Comparison of ENCODE assay signal across 9 mouse cellular contexts in genomic region chr1:181615866-181616491, GRCm38 (mm10). TPM values are rescaled to one million over a fixed set of nuclear protein-coding genes. Genes with fewer than 3 reads are reported as not detected.
DNase-seq lines count a peak whose midpoint lies in the region; ATAC-seq and TF ChIP-seq lines count a peak whose summit lies in the region.
"Had no signal": no experiment of that assay in that cellular context is flagged by ENCODE, and none has a peak within 500 bp of the region (broad histone marks: within the 10 kb centered on the region; RNA-seq: fewer than 3 reads in every experiment).

No protein-coding gene starts in this region.

- no peak overlapping the region for H3K4me3 ChIP-seq in intestine, postnatal 0 days (ENCODE audit: low read depth, low read length)
- H3K4me3 ChIP-seq: heart, embryonic 13.5 days had no signal

- H3K9me3 ChIP-seq in intestine, postnatal 0 days (ENCODE audit: control insufficient read depth), result no peaks in the 10 kb centered on the region
- H3K9me3 ChIP-seq: heart, embryonic 13.5 days had no signal

- H3K36me3 ChIP-seq in intestine, postnatal 0 days (ENCODE audit: control insufficient read depth, insufficient read depth), result no peaks in the 10 kb centered on the region
- H3K36me3 ChIP-seq: heart, embryonic 13.5 days had no signal

- no peak overlapping the region for H3K4me2 ChIP-seq in intestine, postnatal 0 days (replicated peaks; ENCODE audit: low read depth)
- H3K4me2 ChIP-seq: heart, embryonic 13.5 days had no signal

- ATAC-seq in Patski, result no peak
- ATAC-seq in intestine, postnatal 0 days, result 0 out of 2 replicates have a peak, but pooled peaks have one; percentile 51

- peak; percentile 93 for TF ChIP-seq CTCF in Patski (IDR thresholded peaks at IDR 0.05)
- peak; percentile 95 for TF ChIP-seq CTCF in intestine, postnatal 0 days (IDR thresholded peaks at IDR 0.05; ENCODE audit: low read depth)

- H3K27me3 ChIP-seq in Patski, result peaks cover 36% of the 10 kb centered on the region
- H3K27me3 ChIP-seq in intestine, postnatal 0 days (replicated peaks; ENCODE audit: control insufficient read depth, insufficient read depth, low read length), result 0 out of 2 replicates have a peak, but pooled peaks cover 3% of the 10 kb centered on the region

- CTCF ChIA-PET in Patski (lab: Charles Lee), result interaction anchor here (1.6 kb wide), 1 partner anchor 343 kb away, joined by 5 read pairs; no protein-coding TSS in a partner anchor

- no peaks in the 10 kb centered on the region for H3K4me1 ChIP-seq in intestine, postnatal 0 days (replicated peaks; ENCODE audit: control insufficient read depth, insufficient read depth, low read length)
- H3K4me1 ChIP-seq: heart, embryonic 13.5 days had no signal

- H3K27ac ChIP-seq in intestine, postnatal 0 days (ENCODE audit: low read depth, low read length), result no peak overlapping the region
- H3K27ac ChIP-seq: heart, embryonic 13.5 days had no signal

- DNase-seq in 416B (ENCODE audit: low read depth), result peak; percentile 71
- DNase-seq in Patski (ENCODE audit: low read depth, low spot score), result peak; percentile 4
- peak; percentile 50 for DNase-seq in cerebellum, adult 9-11 months
- peak; percentile 23 to 90 for DNase-seq in frontal cortex, adult 2 months (ENCODE audit: extremely low spot score in 1 of 2, low spot score in 1 of 2)
- peak; percentile 45 to 67 for DNase-seq in left cerebral cortex, postnatal 36 days (ENCODE audit: low spot score in 2 of 2)
- peak; percentile 59 to 63 for DNase-seq in natural killer cell, adult 2 months (ENCODE audit: low spot score in 2 of 2)
- peak; percentile 73 for DNase-seq in testis, postnatal 10 days (ENCODE audit: low spot score)

- in situ Hi-C loops in Patski (cut with MboI; ENCODE audit: low pct_unique_long_range_greater_than_20kb), result loop anchor here (5.0 kb wide), 2 partner anchors 69 to 339 kb away; no protein-coding TSS in a partner anchor

- intact Hi-C loops in left cerebral cortex, postnatal 36 days (cut with DNase I), result loop anchor here (5.0 to 10.0 kb wide), 3 partner anchors 64 to 344 kb away; no protein-coding TSS in a partner anchor

- H3K9ac ChIP-seq in intestine, postnatal 0 days (ENCODE audit: low read depth, low read length), result no peak overlapping the region
- H3K9ac ChIP-seq: heart, embryonic 13.5 days had no signal

- POLR2A ChIA-PET in Patski (lab: Charles Lee), result interaction anchor here (0.5 kb wide), 1 partner anchor 345 kb away, joined by 3 read pairs; no protein-coding TSS in a partner anchor

- 42% methylated on average over 11 of the region's 11 CpGs for WGBS in intestine, postnatal 0 days

RNA-seq across cellular contexts. Expression of gene Dnah14, which starts 39.6 kb away (rescaled TPM):
- polyA plus RNA-seq in Patski (2021), result 0.40 TPM
- 1.3 and 2.6 TPM in 2 replicates for polyA plus RNA-seq in frontal cortex, adult 2 months (2012; rRNA removed)
- 1.1 and 1.2 TPM in 2 replicates for polyA plus RNA-seq in intestine, postnatal 0 days (2015; fragmentation: Nextera tagmentation; extraction: Ambion mirVana)
- total RNA-seq in left cerebral cortex, postnatal 36 days (2021), result 1 to 10 TPM in 1 of 2 experiments, under 1 TPM in 1; 0.69 to 1.3 TPM

Comparison
In these comparisons a context has a peak if more than half of its experiments do, and no peak if none do; other contexts are left out.
1. DNase-seq: peak in every context shown above with its lines; median percentile 73 in testis, postnatal 10 days; 71 in 416B; 61 in natural killer cell, adult 2 months; 56 in frontal cortex, adult 2 months; 56 in left cerebral cortex, postnatal 36 days; 50 in cerebellum, adult 9-11 months; 4 in Patski.